Mouse (Mus musculus) left cerebral cortex, postnatal 10 days (tissue): ENCODE measurements around the gene Tigd4. TPM values are rescaled to one million over a fixed set of nuclear protein-coding genes. Genes with fewer than 3 reads are reported as not detected.
A peak's percentile ranks its signal among the peaks of the same experiment; 100 is the strongest.
"Not testable (repeated sequence)": the region's sequence is repeated elsewhere in the genome, so short reads cannot be mapped to it uniquely, and the experiment has no call there.

Experiments used
- DNase-seq, 2 experiments: peaks; one replicate each; pipeline ENCODE4 v3.0.0; 2021 to 2022; ENCODE audit warnings: low spot score in 2 of 2, mixed read lengths in 1 of 2; ENCODE audit errors: extremely low spot score in 1 of 2
- intact Hi-C: fragments of 180-260 bp; cut with DNase I; formaldehyde crosslinking; loops from one replicate; pipeline ENCODE4 v1.15.1; 2025
- total RNA-seq, 2 experiments: library from RNA; stranded (reverse); gene quantifications; 2 replicates each; pipeline ENCODE4 v1.2.3; 2021

The Tigd4 gene
- total RNA-seq: under 1 TPM in 1 of 2 experiments, not detected in 1; 0.19 TPM

DNA sequence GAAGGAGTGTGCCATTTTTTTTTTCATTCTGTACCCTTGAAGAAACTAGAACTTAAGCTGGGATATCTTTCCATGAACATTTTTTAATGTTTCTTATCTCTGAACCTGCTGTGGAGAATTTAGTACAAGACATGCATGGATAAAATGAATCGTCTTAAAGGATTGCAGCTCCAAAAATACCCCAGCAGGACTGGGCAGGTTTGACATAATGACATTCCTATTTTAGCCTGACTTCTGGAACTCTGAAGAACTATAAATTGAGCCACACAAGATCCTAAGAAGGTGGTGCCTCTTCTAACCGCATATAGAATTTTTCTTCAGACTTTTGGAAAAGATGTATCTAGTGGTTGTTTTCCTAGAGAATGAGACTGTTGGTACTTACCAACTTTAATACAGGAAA, at the start of gene Tigd4:
Gene Tigd4 (plus strand): TSS at position 301 of the 400 bp plus-strand sequence.
- intact Hi-C loops: no loop called here
- no peak for DNase-seq

- no peak for DNase-seq
- intact Hi-C loops: loop anchor here (10.0 kb wide), 2 partner anchors 232 to 372 kb away; partner anchors contain the start of gene Gm6525
These were observed 46.2 kb upstream of the Tigd4 start for GRCm38 (mm10) chr3:84547177-84547576.

DNA sequence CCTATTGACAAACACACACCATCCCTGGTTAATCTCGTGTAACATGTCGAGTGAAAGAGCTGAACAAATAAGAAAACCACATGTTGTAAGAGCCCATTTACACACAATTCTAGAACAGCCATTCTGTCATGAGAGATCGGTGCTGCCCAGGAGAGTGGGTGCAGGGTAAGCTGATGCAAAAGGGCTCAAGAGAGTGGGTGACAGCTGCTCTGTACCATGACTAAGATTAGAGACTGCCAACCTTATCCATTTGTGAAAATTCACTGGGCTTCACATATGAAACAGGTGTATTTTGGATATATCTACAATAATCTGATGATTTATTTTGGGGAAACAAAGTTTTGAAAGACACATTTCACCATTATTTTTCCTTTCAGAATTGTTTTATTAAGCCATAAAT, 37.6 kb upstream of the Tigd4 start:
- DNase-seq: no peak
- intact Hi-C loops: no loop called here

DNA sequence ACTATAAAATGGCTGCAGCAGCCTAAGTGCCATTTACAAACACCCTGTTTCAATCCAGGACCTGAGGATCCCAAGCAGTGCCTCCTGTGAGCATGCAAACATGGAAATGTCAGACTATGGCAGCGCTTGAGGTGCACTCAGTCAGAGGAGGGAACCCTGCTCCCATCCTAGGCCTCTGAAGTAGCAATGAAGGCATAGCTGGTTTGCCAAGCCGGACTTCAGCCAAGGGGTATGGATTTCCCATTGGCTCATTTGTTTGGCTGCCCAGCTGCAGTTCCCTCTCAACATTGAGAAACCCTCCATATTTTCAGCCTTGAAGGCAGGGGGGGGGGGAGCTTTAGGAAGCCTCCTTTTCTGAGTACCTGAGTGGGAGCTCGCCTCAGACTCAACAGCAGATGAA, 35.1 kb upstream of the Tigd4 start:
- intact Hi-C loops: no loop called here
- DNase-seq: no peak

- intact Hi-C loops: not testable (repeated sequence)
These were observed 30.5 kb upstream of the Tigd4 start for GRCm38 (mm10) chr3:84562911-84563310.

DNA sequence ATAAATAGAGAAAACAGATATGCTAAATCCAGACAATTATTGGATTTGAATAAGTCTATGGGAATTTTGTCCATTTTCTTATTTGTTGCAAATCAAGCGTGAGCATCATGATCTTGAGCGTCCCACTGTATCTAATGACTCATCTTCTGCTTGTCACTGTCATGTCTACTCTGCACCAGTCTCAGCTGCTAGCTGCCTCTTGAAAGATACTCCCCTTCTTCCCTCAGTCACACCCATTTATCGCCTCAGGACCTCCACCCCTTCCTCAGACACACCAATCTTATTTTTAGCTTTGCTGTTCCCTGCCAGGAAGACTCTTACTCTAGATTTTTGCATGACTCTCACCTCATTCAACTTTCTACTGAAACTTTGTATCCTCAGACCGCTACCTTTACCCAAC, 30.0 kb upstream of the Tigd4 start:
- DNase-seq: no peak
- intact Hi-C loops: no loop called here

More at GRCm38 (mm10) chr3:84562911-84563310, 30.5 kb upstream of the Tigd4 start:
- DNase-seq: not testable (repeated sequence)

- intact Hi-C loops: no loop called here
- DNase-seq: no peak
These were observed 24.8 kb upstream of the Tigd4 start for GRCm38 (mm10) chr3:84568540-84568939.

DNA sequence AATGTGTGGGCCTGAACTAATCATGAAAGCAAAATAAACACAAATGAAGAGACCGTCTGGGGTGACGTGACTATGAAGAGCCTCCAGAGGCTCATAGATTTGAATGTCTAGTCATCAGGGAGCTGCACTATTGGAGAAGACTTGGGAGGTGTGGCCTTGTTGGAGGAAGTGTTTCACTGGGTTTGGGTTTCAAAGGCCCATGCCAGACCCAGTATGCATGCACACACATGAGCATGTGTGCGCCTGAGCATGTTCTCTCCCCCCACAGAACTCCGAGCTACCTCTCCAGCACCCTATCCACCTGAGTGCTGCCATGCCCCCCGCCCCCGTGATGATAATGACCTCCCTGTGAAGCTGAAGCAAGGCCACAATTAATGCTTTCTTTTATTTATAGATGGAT, 23.8 kb upstream of the Tigd4 start:
- intact Hi-C loops: no loop called here

GRCm38 (mm10) chr3:84570501-84570900, 22.9 kb upstream of the Tigd4 start:
- intact Hi-C loops: no loop called here

More for the DNA sequence above, 23.8 kb upstream of the Tigd4 start:
- no peak for DNase-seq

GRCm38 (mm10) chr3:84580716-84581115, 12.7 kb upstream of the Tigd4 start:
- intact Hi-C loops: no loop called here
- DNase-seq: no peak

More at GRCm38 (mm10) chr3:84570501-84570900, 22.9 kb upstream of the Tigd4 start:
- no peak for DNase-seq

- intact Hi-C loops: no loop called here
- DNase-seq: no peak
These were observed 11.7 kb upstream of the Tigd4 start for GRCm38 (mm10) chr3:84581696-84582022.

- intact Hi-C loops: no loop called here
- peak; percentile 91 to 98 for DNase-seq
These were observed 11.1 kb upstream of the Tigd4 start, which contains the start of gene Arfip1 for GRCm38 (mm10) chr3:84582023-84582912. TSS of gene Arfip1 (minus strand) at chr3:84582625.

- DNase-seq: no peak
- intact Hi-C loops: no loop called here
These were observed 10.5 kb upstream of the Tigd4 start for GRCm38 (mm10) chr3:84582913-84583276.

- intact Hi-C loops: no loop called here
- DNase-seq: no peak
These were observed 6.6 kb upstream of the Tigd4 start for GRCm38 (mm10) chr3:84586736-84587135.

DNA sequence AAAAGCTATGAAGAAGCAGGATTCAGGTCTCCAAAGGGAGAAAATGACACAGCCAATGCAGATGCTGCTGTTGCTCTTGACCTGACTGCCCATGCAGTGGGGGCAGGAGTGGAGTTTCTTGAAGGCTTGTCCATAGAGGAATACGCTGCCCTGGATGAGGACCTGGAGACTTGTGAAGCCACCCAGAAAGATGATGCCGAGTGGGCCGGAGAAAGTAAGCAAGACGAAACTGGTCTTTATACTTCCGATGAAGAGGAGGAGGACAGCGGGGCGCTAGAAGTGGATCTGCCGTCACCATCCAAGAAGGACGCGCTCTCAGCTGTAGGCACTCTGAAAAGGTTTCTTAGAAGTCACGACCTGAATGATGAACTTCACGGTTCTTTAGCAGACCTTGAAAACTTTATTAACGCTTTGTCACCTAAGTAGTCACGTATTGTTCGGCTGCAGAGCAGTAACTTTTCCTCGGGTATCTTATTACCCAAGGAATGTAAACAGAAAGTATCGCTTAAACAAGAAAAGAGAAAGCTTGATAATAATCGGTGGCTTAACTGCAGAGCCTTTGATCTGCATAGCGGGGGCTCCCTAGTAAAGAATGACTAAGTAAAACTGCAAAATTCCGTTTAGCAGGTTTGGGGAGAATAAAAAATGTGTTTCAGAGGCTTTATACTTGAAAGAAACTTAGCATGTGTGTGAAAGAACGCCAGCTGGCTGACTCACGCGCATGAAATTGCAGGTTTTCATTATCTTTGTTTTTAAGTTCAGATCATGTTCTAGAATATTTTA, 1.7 kb downstream of the Tigd4 start:
- intact Hi-C loops: no loop called here

GRCm38 (mm10) chr3:84595677-84596234, 2.4 kb downstream of the Tigd4 start:
- intact Hi-C loops: no loop called here
- DNase-seq: no peak

More for the DNA sequence above, 1.7 kb downstream of the Tigd4 start:
- no peak for DNase-seq

- no peak for DNase-seq
- intact Hi-C loops: no loop called here
These were observed 4.8 kb downstream of the Tigd4 start for GRCm38 (mm10) chr3:84597996-84598734.

DNA sequence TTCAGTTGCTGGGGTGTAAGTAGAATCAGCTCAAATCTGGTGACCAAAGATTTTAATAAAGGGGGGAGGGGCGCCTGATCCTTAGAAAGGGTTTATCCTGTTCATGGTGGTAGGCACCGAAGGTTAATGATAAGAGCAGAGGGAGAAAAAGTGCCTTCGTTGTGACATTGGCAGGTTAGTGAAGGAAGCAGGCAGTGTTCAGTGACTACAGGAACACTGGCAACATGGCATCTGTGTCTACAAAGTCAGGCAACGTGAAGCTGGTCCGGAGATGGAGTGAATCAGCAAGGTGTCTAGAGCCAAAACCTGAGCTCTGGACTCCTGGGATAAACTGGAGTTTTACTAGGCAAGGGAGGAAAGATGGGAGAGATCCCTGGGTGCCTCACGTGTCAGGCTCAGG, 5.4 kb downstream of the Tigd4 start:
- intact Hi-C loops: no loop called here
- DNase-seq: no peak
